Mouse (Mus musculus) lung, embryonic 14.5 days (tissue): ENCODE measurements at regions not wholly inside any gene's neighbourhood (a gene's known extent, or its start where the extent isn't known, plus 50 kb on each side); places are given as distances from the start of the nearest gene placed in this dataset.

Experiments
- ATAC-seq: fragments of 200-750 bp; cut with Nextera tagmentation; 2 replicates; pipeline ENCODE4 v1.8.0; 2017; ENCODE audit warnings: mild to moderate bottlenecking, moderate TSS enrichment, moderate library complexity; ENCODE audit not compliant: insufficient read depth
- DNase-seq: peaks from one replicate; pipeline ENCODE4 v3.0.0-alpha.2; 2015
- H3K27ac ChIP-seq: fragments of 300-500 bp; sonication (generic); 2 replicates; pipeline ENCODE4 v1.5.1; 2014; ENCODE audit warnings: low read depth, mild to moderate bottlenecking, moderate library complexity
- H3K27me3 ChIP-seq: fragments of 300-500 bp; sonication (generic); 2 replicates; pipeline ENCODE4 v1.6.1; 2014; ENCODE audit warnings: low read length, control low read depth; ENCODE audit not compliant: insufficient read depth
- H3K36me3 ChIP-seq: fragments of 300-500 bp; sonication (generic); 2 replicates; pipeline ENCODE4 v1.6.1; 2014; ENCODE audit warnings: control low read depth; ENCODE audit not compliant: insufficient read depth
- H3K4me1 ChIP-seq: fragments of 300-500 bp; sonication (generic); 2 replicates; pipeline ENCODE4 v1.6.1; 2014; ENCODE audit warnings: antibody characterized with exemption, control low read depth; ENCODE audit not compliant: insufficient read depth
- H3K4me2 ChIP-seq: fragments of 300-500 bp; sonication (generic); 2 replicates; pipeline ENCODE4 v1.6.1; 2014; ENCODE audit warnings: mild to moderate bottlenecking
- H3K4me3 ChIP-seq: fragments of 300-500 bp; sonication (generic); 2 replicates; pipeline ENCODE4 v1.5.1; 2014; ENCODE audit warnings: low read depth, low read length
- H3K9ac ChIP-seq: fragments of 300-500 bp; sonication (generic); 2 replicates; pipeline ENCODE4 v1.6.1; 2014
- H3K9me3 ChIP-seq: fragments of 300-500 bp; sonication (generic); 2 replicates; pipeline ENCODE4 v1.6.1; 2016; ENCODE audit warnings: low read depth, low read length, control low read depth
- CTCF ChIP-seq: IDR thresholded peaks from 2 replicates; pipeline ENCODE4 v1.5.1; 2016; ENCODE audit warnings: antibody characterized with exemption, low read depth
- WGBS: fragments of 180-500 bp; shearing (Covaris S2); extraction: QIAGEN DNeasy Blood & Tissue Kit; methylation state at CpG from one replicate; pipeline ENCODE4 v1.1.7; 2014; 5-methylcytosine and 5-hydroxymethylcytosine counted together

DNA sequence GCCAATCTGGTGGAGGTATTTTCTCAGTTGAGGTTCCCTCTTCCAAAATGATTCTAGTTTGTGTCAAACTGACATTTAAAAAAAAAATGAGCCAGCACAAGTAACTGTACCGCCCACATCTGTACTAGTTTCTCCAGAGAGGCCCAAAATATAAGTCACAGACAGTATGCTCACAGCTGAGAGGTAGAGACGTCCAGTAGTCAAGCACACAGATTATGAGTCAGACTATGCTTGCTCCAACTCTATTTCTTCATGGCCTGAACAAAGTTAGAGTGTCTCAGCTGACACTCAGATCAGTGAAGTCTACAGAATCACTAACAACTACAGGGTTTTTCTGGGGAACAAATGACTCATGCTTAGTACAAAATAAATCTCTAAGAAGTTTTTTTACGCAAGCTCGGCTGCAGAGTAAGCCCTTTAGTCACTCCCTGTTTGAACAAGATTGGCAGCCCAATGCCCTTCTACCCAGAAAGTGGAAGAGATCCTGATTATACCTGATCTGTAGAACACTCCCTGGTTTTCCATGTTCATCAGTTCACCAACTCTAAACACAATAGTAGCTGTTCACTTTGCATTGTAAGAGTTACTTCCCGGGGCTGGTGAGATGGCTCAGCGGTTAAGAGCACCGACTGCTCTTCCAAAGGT lies 70.7 kb downstream of the Cartpt start:
- WGBS: 82% methylated on average over 7 of the region's 7 CpGs
- Histone ChIP-seq H3K36me3 (no peaks in the 10 kb centered on the region), H3K9ac (no peak overlapping the region), H3K4me2 (no peak overlapping the region), H3K4me3 (no peak overlapping the region), H3K27me3 (no peaks in the 10 kb centered on the region), H3K4me1 (no peaks in the 10 kb centered on the region), H3K27ac (no peak overlapping the region), H3K9me3 (no peaks in the 10 kb centered on the region)
- no peak for TF ChIP-seq CTCF
- no peak for DNase-seq
- ATAC-seq: no peak

GRCm38 (mm10) chr13:99827573-99827972 lies 73.3 kb downstream of the Cartpt start:
- 84% methylated on average over 7 of the region's 7 CpGs for WGBS
- no peak for ATAC-seq
- DNase-seq: no peak
- Histone ChIP-seq H3K27me3 (no peaks in the 10 kb centered on the region), H3K4me1 (no peaks in the 10 kb centered on the region), H3K36me3 (no peaks in the 10 kb centered on the region), H3K27ac (no peak overlapping the region), H3K9ac (no peak overlapping the region), H3K9me3 (no peaks in the 10 kb centered on the region), H3K4me3 (no peak overlapping the region), H3K4me2 (no peak overlapping the region)
- no peak for TF ChIP-seq CTCF

- Histone ChIP-seq H3K9me3 (no peaks in the 10 kb centered on the region), H3K36me3 (no peaks in the 10 kb centered on the region), H3K9ac (no peak overlapping the region), H3K4me2 (no peak overlapping the region), H3K27ac (no peak overlapping the region), H3K4me3 (no peak overlapping the region), H3K27me3 (no peaks in the 10 kb centered on the region), H3K4me1 (no peaks in the 10 kb centered on the region)
- ATAC-seq: no peak
- peak; percentile 28 for DNase-seq
- no peak for TF ChIP-seq CTCF
- WGBS: 65% methylated on average over 8 of the region's 8 CpGs
These were observed 76.3 kb downstream of the Cartpt start for GRCm38 (mm10) chr13:99824625-99825024.

GRCm38 (mm10) chr13:99816666-99817065 lies 84.2 kb downstream of the Cartpt start:
- Histone ChIP-seq H3K9ac (no peak overlapping the region), H3K36me3 (no peaks in the 10 kb centered on the region), H3K4me1 (no peaks in the 10 kb centered on the region), H3K27ac (no peak overlapping the region), H3K9me3 (no peaks in the 10 kb centered on the region), H3K4me3 (no peak overlapping the region), H3K27me3 (no peaks in the 10 kb centered on the region), H3K4me2 (no peak overlapping the region)
- no peak; the same call in 1 of the 2 replicates for ATAC-seq
- WGBS: 33% methylated on average over 6 of the region's 6 CpGs
- TF ChIP-seq CTCF: no peak
- DNase-seq: peak; percentile 32

GRCm38 (mm10) chr13:99815786-99816185 lies 85.1 kb downstream of the Cartpt start:
- no peak for DNase-seq
- no peak for ATAC-seq
- Histone ChIP-seq H3K4me2 (no peak overlapping the region), H3K4me1 (no peaks in the 10 kb centered on the region), H3K9me3 (no peaks in the 10 kb centered on the region), H3K4me3 (no peak overlapping the region), H3K9ac (no peak overlapping the region), H3K36me3 (no peaks in the 10 kb centered on the region), H3K27ac (no peak overlapping the region), H3K27me3 (no peaks in the 10 kb centered on the region)
- no peak for TF ChIP-seq CTCF
- WGBS: 73% methylated on average over 6 of the region's 6 CpGs

GRCm38 (mm10) chr13:99814801-99815200 lies 86.1 kb downstream of the Cartpt start:
- Histone ChIP-seq H3K36me3 (no peaks in the 10 kb centered on the region), H3K4me1 (no peaks in the 10 kb centered on the region), H3K9ac (no peak overlapping the region), H3K27ac (no peak overlapping the region), H3K4me2 (no peak overlapping the region), H3K4me3 (no peak overlapping the region), H3K27me3 (no peaks in the 10 kb centered on the region), H3K9me3 (no peaks in the 10 kb centered on the region)
- DNase-seq: no peak
- no peak for ATAC-seq
- TF ChIP-seq CTCF: no peak
- 83% methylated on average over 2 of the region's 2 CpGs for WGBS

- no peak overlapping the region for H3K4me2 ChIP-seq
- no peaks in the 10 kb centered on the region for H3K36me3 ChIP-seq
- no peaks in the 10 kb centered on the region for H3K4me1 ChIP-seq
- no peak for ATAC-seq
- no peak for TF ChIP-seq CTCF
- 26% methylated on average over 6 of the region's 6 CpGs for WGBS
- no peaks in the 10 kb centered on the region for H3K9me3 ChIP-seq
- H3K9ac ChIP-seq: no peak overlapping the region
- DNase-seq: no peak
- H3K27me3 ChIP-seq: no peaks in the 10 kb centered on the region
- no peak overlapping the region for H3K4me3 ChIP-seq
- no peak overlapping the region for H3K27ac ChIP-seq
These were observed 86.8 kb downstream of the Cartpt start for GRCm38 (mm10) chr13:99814033-99814556.
